Comparison of ENCODE assay signal across 7 mouse cellular contexts in the genomic region with DNA sequence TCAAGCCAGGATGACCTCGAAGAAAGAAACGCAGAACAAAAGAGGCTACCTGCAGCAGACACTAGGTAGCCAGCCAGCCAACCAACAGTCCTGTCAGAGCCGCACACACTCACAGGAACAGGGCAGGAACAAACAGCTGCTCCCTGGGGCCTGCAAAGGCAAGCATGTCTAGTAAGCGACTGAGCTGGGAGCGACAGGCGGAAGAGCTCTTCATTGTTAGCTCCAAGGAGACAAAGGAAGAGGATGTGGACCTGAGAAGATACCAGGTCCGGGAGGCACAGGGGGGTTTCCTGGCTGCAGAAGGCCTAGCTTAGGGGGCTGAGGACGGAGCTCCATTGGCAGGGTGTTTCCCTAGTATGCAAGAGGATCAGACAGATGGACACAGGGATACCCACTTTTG. TPM values are rescaled to one million over a fixed set of nuclear protein-coding genes. Genes with fewer than 3 reads are reported as not detected.
A peak's percentile ranks its signal among the peaks of the same experiment; 100 is the strongest.
DNase-seq lines count a peak whose midpoint lies in the region; ATAC-seq lines count a peak whose summit lies in the region.

No protein-coding gene starts in this region.

- WGBS in heart, embryonic 10.5 days: 47% methylated on average over 8 of the region's 8 CpGs
- 65% methylated on average over 8 of the region's 8 CpGs for WGBS in kidney, embryonic 14.5 days

- H3K27ac ChIP-seq in brown adipose tissue, adult 24 weeks (replicated peaks; ENCODE audit: low read depth, low read length): peak overlapping the region; percentile 55
- peak overlapping the region; percentile 70 for H3K27ac ChIP-seq in heart, embryonic 10.5 days
- peak overlapping the region; percentile 90 for H3K27ac ChIP-seq in kidney, embryonic 14.5 days (ENCODE audit: low read depth, low read length)

- H3K4me2 ChIP-seq in kidney, embryonic 14.5 days (replicated peaks; ENCODE audit: low read depth, low read length): no peak overlapping the region

- peak overlapping the region; percentile 12; the same call in 1 of the 2 replicates for H3K4me3 ChIP-seq in brown adipose tissue, adult 24 weeks (ENCODE audit: insufficient read depth, low read depth, low read length)
- no peak overlapping the region for H3K4me3 ChIP-seq in heart, embryonic 10.5 days
- H3K4me3 ChIP-seq in kidney, embryonic 14.5 days (ENCODE audit: low read length): no peak overlapping the region

- no peak for DNase-seq in heart, embryonic 10.5 days (ENCODE audit: low spot score)
- peak; percentile 65 for DNase-seq in lung, postnatal 36 days
- DNase-seq in testis, postnatal 14 days (ENCODE audit: low spot score): no peak
- DNase-seq in frontal cortex, postnatal 25 days (ENCODE audit: low spot score in 2 of 2): no peak

- H3K36me3 ChIP-seq in heart, embryonic 10.5 days: no peaks in the 10 kb centered on the region
- H3K36me3 ChIP-seq in kidney, embryonic 14.5 days (ENCODE audit: control insufficient read depth, insufficient read depth, low read length): no peaks in the 10 kb centered on the region

- ATAC-seq in kidney, embryonic 14.5 days (ENCODE audit: low FRiP score, low TSS enrichment): no peak
- ATAC-seq in megakaryocyte progenitor cell, adult 5-6 weeks (replicated peaks; ENCODE audit: poor library complexity): no peak

- peaks cover 61% of the 10 kb centered on the region for H3K4me1 ChIP-seq in brown adipose tissue, adult 24 weeks (ENCODE audit: control insufficient read depth, insufficient read depth, insufficient read length, low read length)
- H3K4me1 ChIP-seq in heart, embryonic 10.5 days: peaks cover 26% of the 10 kb centered on the region
- peaks cover 21% of the 10 kb centered on the region for H3K4me1 ChIP-seq in kidney, embryonic 14.5 days (ENCODE audit: control insufficient read depth, insufficient read depth, low read length)

- no peak overlapping the region for H3K9ac ChIP-seq in kidney, embryonic 14.5 days (ENCODE audit: low read depth, low read length)

- no peaks in the 10 kb centered on the region for H3K27me3 ChIP-seq in heart, embryonic 10.5 days (ENCODE audit: insufficient read depth, poor library complexity, severe bottlenecking)
- no peaks in the 10 kb centered on the region for H3K27me3 ChIP-seq in kidney, embryonic 14.5 days (ENCODE audit: control insufficient read depth, insufficient read depth, low read length)

- H3K9me3 ChIP-seq in heart, embryonic 10.5 days: no peaks in the 10 kb centered on the region
- no peaks in the 10 kb centered on the region for H3K9me3 ChIP-seq in kidney, embryonic 14.5 days (ENCODE audit: control insufficient read depth, low read length)

RNA-seq across cellular contexts. Expression of gene Tspan15, which starts 13.9 kb away (rescaled TPM):
- polyA plus RNA-seq in brown adipose tissue, adult 24 weeks (2012; ENCODE audit: insufficient read depth, insufficient read length, missing spikeins): 16.2 and 21.8 TPM in 2 replicates
- 7.7 and 13.9 TPM in 2 replicates for polyA plus RNA-seq in heart, embryonic 10.5 days (2016; fragmentation: Nextera tagmentation; extraction: Ambion mirVana)
- 31.4 and 36.0 TPM in 2 replicates for polyA plus RNA-seq in kidney, embryonic 14.5 days (2014; fragmentation: Nextera tagmentation; extraction: Ambion mirVana)
- total RNA-seq in megakaryocyte progenitor cell, adult 5-6 weeks (2015): 0.15 and 0.49 TPM in 2 replicates
- 0.21 TPM in 1 of 2 replicates, not detected in the other for total RNA-seq in megakaryocyte progenitor cell, adult 5-6 weeks (2017)

RNA-seq across cellular contexts. Expression of gene Tacr2, which starts 35.0 kb away (rescaled TPM):
- not detected in 2 replicates for polyA plus RNA-seq in brown adipose tissue, adult 24 weeks (2012; ENCODE audit: insufficient read depth, insufficient read length, missing spikeins)
- polyA plus RNA-seq in heart, embryonic 10.5 days (2016; fragmentation: Nextera tagmentation; extraction: Ambion mirVana): not detected in 2 replicates
- polyA plus RNA-seq in kidney, embryonic 14.5 days (2014; fragmentation: Nextera tagmentation; extraction: Ambion mirVana): not detected in 2 replicates
- not detected in 2 replicates for total RNA-seq in megakaryocyte progenitor cell, adult 5-6 weeks (2015)
- not detected in 2 replicates for total RNA-seq in megakaryocyte progenitor cell, adult 5-6 weeks (2017)
